Mouse (Mus musculus): ENCODE measurements around the gene Maml3. TPM values are rescaled to one million over a fixed set of nuclear protein-coding genes. Genes with fewer than 3 reads are reported as not detected.

Gene Maml3
- 7.4 and 8.4 TPM in 2 replicates for polyA plus RNA-seq (2015; fragmentation: Nextera tagmentation; extraction: Ambion mirVana)

GRCm38 (mm10) chr3:52104636-52105151 is at the start of gene Maml3:
Gene Maml3, minus strand, starts transcription at chr3:52105076.
- Histone ChIP-seq H3K4me2 (peak within 1 kb of the TSS; percentile 77), H3K36me3 (no peaks in the 10 kb centered on the region), H3K9ac (peak within 1 kb of the TSS; percentile 87), H3K9me3 (no peaks in the 10 kb centered on the region), H3K4me1 (peaks cover 22% of the 10 kb centered on the region), H3K27me3 (no peaks in the 10 kb centered on the region), H3K27ac (peak within 1 kb of the TSS; percentile 99), H3K4me3 (peak within 1 kb of the TSS; percentile 74)
- ATAC-seq (ENCODE audit: borderline replicate concordance, extremely low read depth, low FRiP score, low TSS enrichment) = peak; percentile 28
- under 1% methylated on average over 48 of the region's 49 CpGs for WGBS

- no peaks in the 10 kb centered on the region for H3K9me3 ChIP-seq
- 42% methylated on average over 3 of the region's 3 CpGs for WGBS
- no peak overlapping the region for H3K4me2 ChIP-seq
- no peaks in the 10 kb centered on the region for H3K4me1 ChIP-seq
- no peaks in the 10 kb centered on the region for H3K27me3 ChIP-seq
- no peak overlapping the region for H3K4me3 ChIP-seq
- H3K27ac ChIP-seq = no peak overlapping the region
- H3K9ac ChIP-seq = no peak overlapping the region
- no peak for ATAC-seq (ENCODE audit: borderline replicate concordance, extremely low read depth, low FRiP score, low TSS enrichment)
- H3K36me3 ChIP-seq = no peaks in the 10 kb centered on the region
These were observed 46.3 kb upstream of the Maml3 start for GRCm38 (mm10) chr3:52151155-52151554.

- Histone ChIP-seq H3K36me3 (no peaks in the 10 kb centered on the region), H3K4me3 (no peak overlapping the region), H3K9ac (no peak overlapping the region), H3K9me3 (no peaks in the 10 kb centered on the region), H3K27me3 (no peaks in the 10 kb centered on the region), H3K27ac (no peak overlapping the region), H3K4me2 (no peak overlapping the region), H3K4me1 (no peaks in the 10 kb centered on the region)
- no peak for ATAC-seq (ENCODE audit: borderline replicate concordance, extremely low read depth, low FRiP score, low TSS enrichment)
- 58% methylated on average over 4 of the region's 4 CpGs for whole genome bisulfite sequencing
These were observed 43.4 kb upstream of the Maml3 start for GRCm38 (mm10) chr3:52148301-52148700.

- 75% methylated on average over 12 of the region's 12 CpGs for WGBS
These were observed 40.0 kb upstream of the Maml3 start for GRCm38 (mm10) chr3:52144776-52145460.

GRCm38 (mm10) chr3:52143017-52143416 is 38.1 kb upstream of the Maml3 start:
- Histone ChIP-seq H3K4me1 (0 out of 2 replicates have a peak, but pooled peaks cover 9% of the 10 kb centered on the region), H3K4me3 (no peak overlapping the region), H3K4me2 (no peak overlapping the region), H3K27me3 (no peaks in the 10 kb centered on the region), H3K9me3 (no peaks in the 10 kb centered on the region), H3K36me3 (no peaks in the 10 kb centered on the region), H3K27ac (no peak overlapping the region), H3K9ac (no peak overlapping the region)
- 58% methylated on average over 7 of the region's 7 CpGs for WGBS
- ATAC-seq (ENCODE audit: borderline replicate concordance, extremely low read depth, low FRiP score, low TSS enrichment) = peak; percentile 46; the same call in 1 of the 2 replicates

More at GRCm38 (mm10) chr3:52144776-52145460, 40.0 kb upstream of the Maml3 start:
- 0 out of 2 replicates have a peak, but pooled peaks cover 9% of the 10 kb centered on the region for H3K4me1 ChIP-seq
- no peak overlapping the region for H3K9ac ChIP-seq
- H3K4me3 ChIP-seq = no peak overlapping the region
- H3K9me3 ChIP-seq = no peaks in the 10 kb centered on the region
- no peaks in the 10 kb centered on the region for H3K36me3 ChIP-seq
- no peak overlapping the region for H3K4me2 ChIP-seq
- H3K27me3 ChIP-seq = no peaks in the 10 kb centered on the region
- no peak overlapping the region for H3K27ac ChIP-seq
- ATAC-seq (ENCODE audit: borderline replicate concordance, extremely low read depth, low FRiP score, low TSS enrichment) = no peak

DNA sequence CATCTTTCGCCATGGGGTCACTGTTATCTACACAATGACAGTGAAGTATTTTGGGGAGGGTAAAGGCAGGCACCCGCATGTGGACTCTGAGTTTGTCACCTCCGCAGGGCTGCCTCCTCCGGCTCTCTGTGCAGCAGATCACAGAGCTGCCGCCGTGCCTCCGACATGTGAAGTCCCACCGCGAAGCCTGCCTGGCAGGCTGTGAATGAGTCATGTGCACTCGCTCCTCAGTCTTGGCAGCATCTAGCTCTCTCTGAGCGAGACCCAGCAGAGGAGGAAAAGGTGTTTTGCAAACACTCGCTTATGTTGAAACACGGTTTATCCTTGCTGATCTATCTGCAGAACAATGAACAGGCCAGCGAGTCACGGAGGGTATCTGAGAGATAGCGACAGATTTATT is 35.3 kb upstream of the Maml3 start:
- no peaks in the 10 kb centered on the region for H3K9me3 ChIP-seq
- peak; percentile 72 for ATAC-seq (ENCODE audit: borderline replicate concordance, extremely low read depth, low FRiP score, low TSS enrichment)
- H3K4me2 ChIP-seq = no peak overlapping the region
- 37% methylated on average over 16 of the region's 16 CpGs for WGBS
- H3K36me3 ChIP-seq = no peaks in the 10 kb centered on the region
- 0 out of 2 replicates have a peak, but pooled peaks cover 9% of the 10 kb centered on the region for H3K4me1 ChIP-seq
- no peak overlapping the region for H3K27ac ChIP-seq
- H3K27me3 ChIP-seq = no peaks in the 10 kb centered on the region
- H3K9ac ChIP-seq = no peak overlapping the region
- no peak overlapping the region for H3K4me3 ChIP-seq

- no peaks in the 10 kb centered on the region for H3K9me3 ChIP-seq
- ATAC-seq (ENCODE audit: borderline replicate concordance, extremely low read depth, low FRiP score, low TSS enrichment) = no peak
- H3K36me3 ChIP-seq = no peaks in the 10 kb centered on the region
- H3K9ac ChIP-seq = no peak overlapping the region
- 73% methylated on average over 3 of the region's 3 CpGs for WGBS
- no peak overlapping the region for H3K27ac ChIP-seq
- no peaks in the 10 kb centered on the region for H3K27me3 ChIP-seq
- no peak overlapping the region for H3K4me3 ChIP-seq
- no peaks in the 10 kb centered on the region for H3K4me1 ChIP-seq
- no peak overlapping the region for H3K4me2 ChIP-seq
These were observed 20.5 kb upstream of the Maml3 start for GRCm38 (mm10) chr3:52125421-52125820.

GRCm38 (mm10) chr3:52120858-52121257 is 16.0 kb upstream of the Maml3 start:
- Histone ChIP-seq H3K9me3 (no peaks in the 10 kb centered on the region), H3K27me3 (no peaks in the 10 kb centered on the region), H3K9ac (no peak overlapping the region), H3K4me1 (no peaks in the 10 kb centered on the region), H3K4me2 (no peak overlapping the region), H3K27ac (no peak overlapping the region), H3K4me3 (no peak overlapping the region), H3K36me3 (no peaks in the 10 kb centered on the region)
- 44% methylated on average over 4 of the region's 4 CpGs for WGBS
- ATAC-seq (ENCODE audit: borderline replicate concordance, extremely low read depth, low FRiP score, low TSS enrichment) = no peak

- Histone ChIP-seq H3K9me3 (no peaks in the 10 kb centered on the region), H3K27me3 (no peaks in the 10 kb centered on the region), H3K9ac (no peak overlapping the region), H3K27ac (no peak overlapping the region), H3K4me3 (no peak overlapping the region), H3K4me1 (no peaks in the 10 kb centered on the region), H3K4me2 (no peak overlapping the region), H3K36me3 (no peaks in the 10 kb centered on the region)
- no peak for ATAC-seq (ENCODE audit: borderline replicate concordance, extremely low read depth, low FRiP score, low TSS enrichment)
- WGBS = 79% methylated on average over 7 of the region's 7 CpGs
These were observed 14.3 kb upstream of the Maml3 start for GRCm38 (mm10) chr3:52119216-52119615.

- Histone ChIP-seq H3K36me3 (no peaks in the 10 kb centered on the region), H3K4me3 (no peak overlapping the region), H3K27me3 (no peaks in the 10 kb centered on the region), H3K4me2 (no peak overlapping the region), H3K4me1 (no peaks in the 10 kb centered on the region), H3K9ac (no peak overlapping the region), H3K9me3 (no peaks in the 10 kb centered on the region), H3K27ac (no peak overlapping the region)
- WGBS = 75% methylated on average over 9 of the region's 9 CpGs
- no peak for ATAC-seq (ENCODE audit: borderline replicate concordance, extremely low read depth, low FRiP score, low TSS enrichment)
These were observed 10.5 kb upstream of the Maml3 start for GRCm38 (mm10) chr3:52115421-52115820.

- Histone ChIP-seq H3K27me3 (no peaks in the 10 kb centered on the region), H3K36me3 (no peaks in the 10 kb centered on the region), H3K4me3 (no peak overlapping the region), H3K9me3 (no peaks in the 10 kb centered on the region), H3K27ac (no peak overlapping the region), H3K9ac (no peak overlapping the region), H3K4me1 (peaks cover 4% of the 10 kb centered on the region; the same call in 1 of the 2 replicates), H3K4me2 (no peak overlapping the region)
- ATAC-seq (ENCODE audit: borderline replicate concordance, extremely low read depth, low FRiP score, low TSS enrichment) = no peak
These were observed 3.2 kb upstream of the Maml3 start for GRCm38 (mm10) chr3:52108027-52108426.

DNA sequence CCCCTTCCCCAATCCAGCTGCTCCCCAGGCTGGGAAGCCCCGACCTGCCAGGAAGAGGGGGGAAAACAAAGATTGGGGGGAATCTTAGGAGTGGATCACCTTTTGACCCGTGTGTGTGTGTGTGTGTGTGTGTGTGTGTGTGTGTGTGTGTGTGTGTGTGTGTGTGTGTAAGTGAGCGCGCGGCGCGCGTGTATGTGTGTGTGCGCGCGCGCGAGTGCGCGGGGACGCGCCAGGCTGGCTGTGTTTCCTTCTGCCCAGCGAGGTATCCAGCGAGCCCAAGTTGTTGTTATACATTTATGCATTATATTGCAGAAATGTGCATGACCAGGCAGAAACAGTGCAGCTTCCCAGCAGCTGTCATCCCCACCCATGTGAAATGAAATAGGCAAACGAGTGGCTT is 280 bp upstream of the Maml3 start:
- H3K4me2 ChIP-seq = peak overlapping the region; percentile 77
- H3K9ac ChIP-seq = peak overlapping the region; percentile 87; the same call in 1 of the 2 replicates
- H3K27ac ChIP-seq = peak overlapping the region; percentile 99
- WGBS = under 1% methylated on average over 17 of the region's 20 CpGs
- H3K9me3 ChIP-seq = no peaks in the 10 kb centered on the region
- H3K4me1 ChIP-seq = peaks cover 17% of the 10 kb centered on the region
- H3K27me3 ChIP-seq = no peaks in the 10 kb centered on the region
- peak overlapping the region; percentile 74 for H3K4me3 ChIP-seq
- no peaks in the 10 kb centered on the region for H3K36me3 ChIP-seq
- ATAC-seq (ENCODE audit: borderline replicate concordance, extremely low read depth, low FRiP score, low TSS enrichment) = no peak

Measured in lung, embryonic 15.5 days (tissue).